12 mouse cellular contexts compared by ENCODE assay signal in the genomic region with DNA sequence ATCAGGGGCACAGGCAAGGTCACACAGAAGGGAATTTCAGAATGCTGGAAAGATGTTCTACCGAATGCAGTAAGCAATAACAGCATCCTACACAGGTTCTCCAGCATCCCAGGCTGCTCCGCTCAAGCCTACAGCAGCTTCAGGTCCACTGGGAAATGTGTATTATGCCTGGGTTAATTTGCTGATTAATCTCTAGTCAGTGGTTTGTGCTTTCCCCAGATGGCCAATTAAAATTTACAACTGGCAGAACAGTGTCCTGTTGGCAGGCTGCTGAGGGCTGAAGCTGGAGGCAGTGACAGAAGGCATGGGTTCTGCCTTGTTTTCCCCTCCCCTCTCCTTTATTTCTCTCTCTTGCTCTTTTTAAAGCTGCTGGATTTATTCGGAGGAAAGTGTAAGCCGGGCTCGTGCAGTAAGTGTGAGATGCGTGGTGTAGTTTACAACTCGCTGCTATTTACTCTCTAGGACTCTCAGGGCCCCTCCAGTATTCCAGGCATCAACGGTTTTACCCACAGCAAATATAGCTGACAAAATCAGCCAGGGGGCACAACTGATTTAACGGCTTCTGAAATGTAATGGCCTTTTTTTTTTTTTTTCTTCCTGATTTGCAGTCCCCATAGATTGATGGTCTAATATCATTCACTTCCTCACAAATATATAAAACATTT.
DNase-seq lines count a peak whose midpoint lies in the region; ATAC-seq lines count a peak whose summit lies in the region.
"Had no signal": no experiment of that assay in that cellular context is flagged by ENCODE, and none has a peak within 500 bp of the region (broad histone marks: within the 10 kb centered on the region; RNA-seq: fewer than 3 reads in every experiment).

No protein-coding gene starts in this region.

- no peaks in the 10 kb centered on the region for H3K36me3 ChIP-seq in forebrain, embryonic 16.5 days (ENCODE audit: control insufficient read depth, insufficient read depth)
- no peaks in the 10 kb centered on the region for H3K36me3 ChIP-seq in limb, embryonic 11.5 days (ENCODE audit: control insufficient read depth, insufficient read depth, low read length)
- no peaks in the 10 kb centered on the region for H3K36me3 ChIP-seq in neural tube, embryonic 15.5 days
- H3K36me3 ChIP-seq: heart, embryonic 12.5 days had no signal

- peak overlapping the region; percentile 34 for H3K4me2 ChIP-seq in forebrain, embryonic 16.5 days (ENCODE audit: low read length)
- H3K4me2 ChIP-seq in limb, embryonic 11.5 days (ENCODE audit: low read depth, severe bottlenecking) = peak overlapping the region; percentile 29; the same call in 1 of the 2 replicates
- H3K4me2 ChIP-seq in neural tube, embryonic 15.5 days = peak overlapping the region; percentile 46
- H3K4me2 ChIP-seq: heart, embryonic 12.5 days had no signal

- 0 out of 2 replicates have a peak overlapping the region, but pooled peaks have one; percentile 2 for H3K27ac ChIP-seq in forebrain, embryonic 16.5 days (ENCODE audit: low read length)
- no peak overlapping the region for H3K27ac ChIP-seq in limb, embryonic 11.5 days (replicated peaks; ENCODE audit: low read depth, low read length)
- H3K27ac ChIP-seq in neural tube, embryonic 15.5 days (replicated peaks) = peak overlapping the region; percentile 19; the same call in 1 of the 2 replicates

- H3K4me3 ChIP-seq in forebrain, embryonic 16.5 days (replicated peaks; ENCODE audit: low read length) = 0 out of 2 replicates have a peak overlapping the region, but pooled peaks have one; percentile 0
- H3K4me3 ChIP-seq in limb, embryonic 11.5 days (ENCODE audit: low read depth, low read length) = no peak overlapping the region
- peak overlapping the region; percentile 12; the same call in 1 of the 2 replicates for H3K4me3 ChIP-seq in neural tube, embryonic 15.5 days (replicated peaks)
- H3K4me3 ChIP-seq: heart, embryonic 12.5 days had no signal

- peaks cover 7% of the 10 kb centered on the region; the same call in 1 of the 2 replicates for H3K4me1 ChIP-seq in forebrain, embryonic 16.5 days (replicated peaks; ENCODE audit: control insufficient read depth, insufficient read depth, low read length)
- no peaks in the 10 kb centered on the region for H3K4me1 ChIP-seq in limb, embryonic 11.5 days (ENCODE audit: control insufficient read depth, insufficient read depth, low read length)
- H3K4me1 ChIP-seq in neural tube, embryonic 15.5 days = peaks cover 7% of the 10 kb centered on the region
- H3K4me1 ChIP-seq: heart, embryonic 12.5 days had no signal

- no peak overlapping the region for H3K9ac ChIP-seq in forebrain, embryonic 16.5 days (replicated peaks; ENCODE audit: low read depth, low read length)
- H3K9ac ChIP-seq in limb, embryonic 11.5 days (ENCODE audit: low read length) = no peak overlapping the region
- no peak overlapping the region; the same call in 1 of the 2 replicates for H3K9ac ChIP-seq in neural tube, embryonic 15.5 days (replicated peaks)
- H3K9ac ChIP-seq: heart, embryonic 12.5 days had no signal

- peak; percentile 96 for ATAC-seq in forebrain, embryonic 16.5 days
- peak; percentile 84 for ATAC-seq in limb, embryonic 11.5 days (ENCODE audit: insufficient number of reproducible peaks, low FRiP score, low TSS enrichment, low read depth)
- peak; percentile 81 for ATAC-seq in neural tube, embryonic 15.5 days (ENCODE audit: low FRiP score)

- peak; percentile 48 for DNase-seq in layer of hippocampus, adult 11-12 months (ENCODE audit: low spot score)
- DNase-seq in layer of hippocampus, adult 9-10 months (ENCODE audit: low spot score) = no peak
- peak; percentile 40 for DNase-seq in limb, embryonic 11.5 days (ENCODE audit: low spot score)
- no peak for DNase-seq in ovary, adult 18-20 months (ENCODE audit: low spot score)
- DNase-seq in yolk sac, embryonic 10.5 days (ENCODE audit: low spot score) = no peak
- DNase-seq in adipocyte (ENCODE audit: low spot score) = no peak
- DNase-seq: adrenal gland, postnatal 25 days; kidney, postnatal 4 days; thymus, postnatal 14 days had no signal

- no peaks in the 10 kb centered on the region for H3K9me3 ChIP-seq in forebrain, embryonic 16.5 days (ENCODE audit: control insufficient read depth, low read length)
- H3K9me3 ChIP-seq in limb, embryonic 11.5 days (ENCODE audit: control insufficient read depth, low read length) = no peaks in the 10 kb centered on the region
- no peaks in the 10 kb centered on the region for H3K9me3 ChIP-seq in neural tube, embryonic 15.5 days (replicated peaks)
- H3K9me3 ChIP-seq: heart, embryonic 12.5 days had no signal

- no peaks in the 10 kb centered on the region for H3K27me3 ChIP-seq in forebrain, embryonic 16.5 days (replicated peaks; ENCODE audit: control insufficient read depth, insufficient read depth, low read length)
- no peaks in the 10 kb centered on the region for H3K27me3 ChIP-seq in limb, embryonic 11.5 days (ENCODE audit: control insufficient read depth, insufficient read depth, low read length)
- 0 out of 2 replicates have a peak, but pooled peaks cover 4% of the 10 kb centered on the region for H3K27me3 ChIP-seq in neural tube, embryonic 15.5 days (replicated peaks)
- H3K27me3 ChIP-seq: heart, embryonic 12.5 days had no signal

- WGBS in forebrain, embryonic 16.5 days = 7% methylated on average over 9 of the region's 9 CpGs
- 9% methylated on average over 9 of the region's 9 CpGs for WGBS in limb, embryonic 11.5 days
- WGBS in neural tube, embryonic 15.5 days = 5% methylated on average over 9 of the region's 9 CpGs

Comparison
In these comparisons a context has a peak if more than half of its experiments do, and no peak if none do; other contexts are left out.
1. DNase-seq: peak in layer of hippocampus, adult 11-12 months (single experiment) and limb, embryonic 11.5 days (single experiment); none in layer of hippocampus, adult 9-10 months (single experiment), ovary, adult 18-20 months (single experiment), yolk sac, embryonic 10.5 days (single experiment) and adipocyte (single experiment).
2. Peak in every context shown above with its lines, with median percentiles within 50 percentile points of each other: ATAC-seq and H3K4me2 ChIP-seq.